Mouse (Mus musculus) right cerebral cortex, adult 2 months (tissue): ENCODE data around the gene Ipp.

Experiments
- DNase-seq, 2 experiments: peaks; one replicate each; pipeline ENCODE4 v3.0.0; 2021 to 2022; ENCODE audit warnings: low spot score in 2 of 2

The Ipp gene

DNA sequence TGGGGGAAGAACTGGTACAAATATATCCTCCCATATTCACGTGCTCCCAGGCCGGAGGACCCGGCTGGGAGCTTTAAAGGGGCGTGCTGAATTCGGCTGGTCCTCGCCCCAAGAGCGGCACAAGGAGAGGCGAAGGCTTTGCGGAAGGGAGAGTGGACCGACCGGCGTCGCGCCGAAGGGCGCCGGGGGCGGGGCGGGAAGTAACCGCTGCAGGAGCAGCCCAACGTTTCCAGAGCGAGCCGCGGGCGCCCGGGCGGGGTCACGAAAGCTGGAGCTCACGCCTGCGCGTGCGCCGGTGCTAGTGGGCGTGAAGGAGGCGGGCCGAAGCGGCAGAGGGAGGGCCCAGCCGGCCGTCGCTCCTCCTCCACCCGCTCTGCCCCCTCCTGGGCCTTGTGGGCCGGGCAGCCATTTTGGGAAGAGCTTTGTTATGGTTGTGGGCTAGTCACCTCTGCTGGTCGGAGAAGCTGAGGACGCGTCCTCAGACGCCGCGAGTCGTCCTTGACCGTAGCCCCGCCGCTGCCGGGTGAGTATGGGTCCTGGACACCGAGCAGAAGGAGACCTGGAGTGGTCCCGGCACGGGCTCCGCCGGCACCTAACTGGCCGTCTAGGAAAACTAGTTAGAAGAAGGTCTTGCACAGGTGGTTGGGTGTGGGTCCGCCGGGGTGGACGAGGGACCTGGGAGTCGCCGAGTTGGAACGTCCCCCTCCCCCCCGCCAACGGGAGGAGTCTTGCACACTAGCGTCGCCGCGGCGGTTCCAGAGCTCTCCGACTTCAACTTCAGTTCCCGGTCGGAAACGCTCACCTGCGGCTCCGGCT lies 50.2 kb downstream of the Ipp start, which contains the start of gene Gpbp1l1:
Gene Gpbp1l1, plus strand, starts transcription at position 353 of the 816 bp plus-strand sequence.
- DNase-seq, result peak; percentile 96

- DNase-seq, result no peak
These were observed 51.0 kb downstream of the Ipp start for GRCm38 (mm10) chr4:116558151-116558882.
